In the genomic region with DNA sequence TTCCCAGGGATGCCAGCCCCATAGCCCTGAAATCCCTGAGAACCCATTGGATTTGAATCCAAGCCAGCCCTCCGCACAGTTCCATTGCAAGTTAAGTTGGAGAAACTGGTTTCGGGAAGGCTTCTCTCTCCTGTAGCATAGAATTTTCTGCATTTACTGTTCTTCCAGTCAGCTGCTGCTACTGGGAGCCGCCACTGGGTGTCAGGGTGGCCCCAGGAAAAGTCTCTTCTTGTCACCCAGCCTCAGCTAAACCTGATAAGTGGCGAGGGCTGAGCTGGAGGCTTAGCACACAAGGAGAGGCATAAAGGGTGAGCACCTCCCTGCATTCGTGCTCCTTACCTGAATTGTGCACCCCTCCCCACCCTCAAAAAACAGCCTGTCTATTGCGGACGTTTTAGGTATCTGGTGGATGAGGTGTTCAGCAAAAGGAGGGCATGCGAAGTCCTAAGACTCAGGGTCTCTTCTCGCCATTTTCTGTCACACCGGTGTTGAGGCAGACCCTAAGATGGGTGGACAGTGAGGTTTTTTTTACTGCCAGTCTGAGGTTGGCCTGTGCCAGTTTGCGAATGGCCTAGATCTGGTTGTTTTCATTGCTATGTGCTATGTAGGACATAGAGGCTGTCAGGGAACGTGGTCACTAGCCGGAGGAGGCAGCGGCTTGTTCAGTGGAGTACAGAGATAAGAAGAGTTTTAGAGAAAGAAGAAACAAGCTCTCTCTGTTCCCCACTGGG, we compare ENCODE assay signal across 10 mouse cellular contexts. TPM values are rescaled to one million over a fixed set of nuclear protein-coding genes. Genes with fewer than 3 reads are reported as not detected.
DNase-seq lines count a peak whose midpoint lies in the region; ATAC-seq and TF ChIP-seq lines count a peak whose summit lies in the region.
"Had no signal": no experiment of that assay in that cellular context is flagged by ENCODE, and none has a peak within 500 bp of the region (broad histone marks: within the 10 kb centered on the region; RNA-seq: fewer than 3 reads in every experiment).

No protein-coding gene starts in this region.

- intact Hi-C loops in gastrocnemius, postnatal 14 days (cut with DNase I; ENCODE audit: low total_unique reads), result no loop called here
- intact Hi-C loops in gastrocnemius, postnatal 36 days (cut with DNase I), result loop anchor here (10.0 kb wide), 1 partner anchor 257 kb away; no protein-coding TSS in a partner anchor
- intact Hi-C loops in left cerebral cortex, postnatal 36 days (cut with DNase I), result loop anchor here (5.0 to 10.0 kb wide), 4 partner anchors 237 to 1363 kb away; no protein-coding TSS in a partner anchor

- no peak overlapping the region for H3K27ac ChIP-seq in embryonic fibroblast, embryonic 13.5 days (ENCODE audit: insufficient read depth, low read length)
- no peak overlapping the region for H3K27ac ChIP-seq in hindbrain, embryonic 16.5 days (ENCODE audit: low read depth, low read length)
- H3K27ac ChIP-seq in neural tube, embryonic 12.5 days, result no peak overlapping the region
- H3K27ac ChIP-seq: limb, embryonic 15.5 days had no signal

- 57% methylated on average over 14 of the region's 14 CpGs for WGBS in hindbrain, embryonic 16.5 days
- 61% methylated on average over 14 of the region's 14 CpGs for WGBS in neural tube, embryonic 12.5 days

- no peaks in the 10 kb centered on the region for H3K9me3 ChIP-seq in hindbrain, embryonic 16.5 days (ENCODE audit: control insufficient read depth, low read length)
- H3K9me3 ChIP-seq in neural tube, embryonic 12.5 days, result no peaks in the 10 kb centered on the region
- H3K9me3 ChIP-seq: G1E; limb, embryonic 15.5 days had no signal

- peak; percentile 23 for DNase-seq in gastrocnemius, postnatal 14 days
- DNase-seq in gastrocnemius, postnatal 36 days, result no peak
- peak; percentile 34 to 55 for DNase-seq in adrenal gland, postnatal 36 days
- DNase-seq in left cerebral cortex, postnatal 36 days (ENCODE audit: low spot score in 2 of 2), result peak; percentile 49 to 50
- DNase-seq in yolk sac, embryonic 10.5 days (ENCODE audit: low spot score), result no peak

- H3K4me1 ChIP-seq in embryonic fibroblast, embryonic 13.5 days (ENCODE audit: control insufficient read depth, insufficient read depth, low read length), result no peaks in the 10 kb centered on the region
- no peaks in the 10 kb centered on the region for H3K4me1 ChIP-seq in hindbrain, embryonic 16.5 days (ENCODE audit: control insufficient read depth, insufficient read depth, low read depth, low read length)
- no peaks in the 10 kb centered on the region for H3K4me1 ChIP-seq in neural tube, embryonic 12.5 days
- H3K4me1 ChIP-seq: limb, embryonic 15.5 days had no signal

- H3K9ac ChIP-seq in hindbrain, embryonic 16.5 days (ENCODE audit: low read depth, low read length), result 0 out of 2 replicates have a peak overlapping the region, but pooled peaks have one; percentile 8
- H3K9ac ChIP-seq in neural tube, embryonic 12.5 days, result no peak overlapping the region
- H3K9ac ChIP-seq: limb, embryonic 15.5 days had no signal

- ATAC-seq in hindbrain, embryonic 16.5 days, result peak; percentile 94
- peak; percentile 86 for ATAC-seq in neural tube, embryonic 12.5 days (ENCODE audit: low FRiP score, low read depth)

- TF ChIP-seq POLR2A in embryonic fibroblast, embryonic 13.5 days (IDR thresholded peaks at IDR 0.05; ENCODE audit: low read depth, low read length), result no peak

- H3K27me3 ChIP-seq in hindbrain, embryonic 16.5 days (replicated peaks; ENCODE audit: control insufficient read depth, insufficient read depth, low read length), result no peaks in the 10 kb centered on the region
- H3K27me3 ChIP-seq in neural tube, embryonic 12.5 days (replicated peaks), result no peaks in the 10 kb centered on the region

- H3K36me3 ChIP-seq in hindbrain, embryonic 16.5 days (ENCODE audit: control insufficient read depth, insufficient read depth, low read length), result no peaks in the 10 kb centered on the region
- no peaks in the 10 kb centered on the region for H3K36me3 ChIP-seq in neural tube, embryonic 12.5 days
- H3K36me3 ChIP-seq: G1E; limb, embryonic 15.5 days had no signal

- no peak overlapping the region for H3K4me3 ChIP-seq in embryonic fibroblast, embryonic 13.5 days (ENCODE audit: insufficient read depth, low read length)
- no peak overlapping the region for H3K4me3 ChIP-seq in hindbrain, embryonic 16.5 days (ENCODE audit: low read length)
- no peak overlapping the region for H3K4me3 ChIP-seq in neural tube, embryonic 12.5 days
- H3K4me3 ChIP-seq: limb, embryonic 15.5 days had no signal

- H3K4me2 ChIP-seq in hindbrain, embryonic 16.5 days (ENCODE audit: low read length), result no peak overlapping the region
- H3K4me2 ChIP-seq in neural tube, embryonic 12.5 days (replicated peaks), result no peak overlapping the region
- H3K4me2 ChIP-seq: limb, embryonic 15.5 days had no signal

- TF ChIP-seq CTCF in embryonic fibroblast, embryonic 13.5 days (IDR thresholded peaks at IDR 0.05; ENCODE audit: borderline replicate concordance, insufficient read depth, low read length), result peak; percentile 52

RNA-seq across cellular contexts. Expression of a gene that starts 41.9 kb away (rescaled TPM):
- 10 to 100 TPM; 21.8 to 23.8 TPM for total RNA-seq in gastrocnemius, postnatal 14 days (2021)
- 10 to 100 TPM; 44.6 to 53.4 TPM for total RNA-seq in gastrocnemius, postnatal 36 days (2021)
- total RNA-seq in adrenal gland, postnatal 36 days (2021), result 100 to 1,000 TPM; 185 to 193 TPM
- 76.5 and 113 TPM in 2 replicates for polyA plus RNA-seq in embryonic fibroblast, embryonic 13.5 days (2011; ENCODE audit: insufficient read length, low read depth, missing spikeins)
- 94.3 and 95.4 TPM in 2 replicates for polyA plus RNA-seq in hindbrain, embryonic 16.5 days (2015; fragmentation: Nextera tagmentation; extraction: Ambion mirVana)
- total RNA-seq in left cerebral cortex, postnatal 36 days (2021), result 100 to 1,000 TPM; 246 to 270 TPM
- polyA plus RNA-seq in neural tube, embryonic 12.5 days (2016; fragmentation: Nextera tagmentation; extraction: Ambion mirVana), result 61.9 and 62.3 TPM in 2 replicates

RNA-seq across cellular contexts. Expression of a gene that starts 48.9 kb away (rescaled TPM):
- total RNA-seq in gastrocnemius, postnatal 14 days (2021), result 10 to 100 TPM; 35.2 to 39.5 TPM
- total RNA-seq in gastrocnemius, postnatal 36 days (2021), result 10 to 100 TPM; 20.5 to 30.7 TPM
- total RNA-seq in adrenal gland, postnatal 36 days (2021), result 100 to 1,000 TPM; 133 to 149 TPM
- 91.4 and 133 TPM in 2 replicates for polyA plus RNA-seq in embryonic fibroblast, embryonic 13.5 days (2011; ENCODE audit: insufficient read length, low read depth, missing spikeins)
- polyA plus RNA-seq in hindbrain, embryonic 16.5 days (2015; fragmentation: Nextera tagmentation; extraction: Ambion mirVana), result 102 and 130 TPM in 2 replicates
- total RNA-seq in left cerebral cortex, postnatal 36 days (2021), result 100 to 1,000 TPM; 247 to 252 TPM
- polyA plus RNA-seq in neural tube, embryonic 12.5 days (2016; fragmentation: Nextera tagmentation; extraction: Ambion mirVana), result 157 and 174 TPM in 2 replicates

Comparison
In these comparisons a context has a peak if more than half of its experiments do, and no peak if none do; other contexts are left out.
1. DNase-seq: peak in gastrocnemius, postnatal 14 days (single experiment), adrenal gland, postnatal 36 days (2 of 2) and left cerebral cortex, postnatal 36 days (2 of 2); none in gastrocnemius, postnatal 36 days (0 of 2) and yolk sac, embryonic 10.5 days (single experiment).